Mouse (Mus musculus) v-Abl transformed pro-B cells (cell line): Measurements from ENCODE around the gene Aldh3b2.

ENCODE experiments used
- in situ Hi-C, 2 experiments: fragments of 400-800 bp; cut with MboI; formaldehyde crosslinking; loops; one replicate each; pipeline ENCODE4 v1.15.1; 2025; ENCODE audit not compliant: unreplicated experiment in 2 of 2

Aldh3b2 gene

DNA sequence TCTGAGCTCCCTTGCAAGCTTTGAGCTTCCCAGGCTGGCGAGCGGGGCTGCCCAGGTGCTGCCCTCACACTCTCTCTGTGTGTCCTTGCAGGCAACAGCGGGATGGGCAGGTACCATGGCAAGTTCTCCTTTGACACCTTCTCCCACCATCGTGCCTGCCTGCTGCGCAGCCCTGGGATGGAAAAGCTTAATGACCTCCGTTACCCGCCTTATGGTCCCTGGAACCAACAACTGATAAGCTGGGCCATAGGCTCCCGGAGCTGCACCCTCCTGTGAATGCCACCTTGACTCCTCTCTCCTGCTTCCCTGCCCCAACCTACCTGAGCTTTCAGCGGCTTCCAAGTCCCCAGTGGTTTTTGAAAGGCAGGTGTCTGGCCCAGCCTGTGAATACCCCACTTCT, 8.8 kb downstream of the Aldh3b2 start:
- in situ Hi-C loops = loop anchor here (5.0 kb wide), 2 partner anchors 94 to 189 kb away; no protein-coding TSS in a partner anchor

GRCm38 (mm10) chr19:3983527-3984200, 11.5 kb downstream of the Aldh3b2 start:
- in situ Hi-C loops = loop anchor here (5.0 kb wide), 2 partner anchors 96 to 191 kb away; no protein-coding TSS in a partner anchor

DNA sequence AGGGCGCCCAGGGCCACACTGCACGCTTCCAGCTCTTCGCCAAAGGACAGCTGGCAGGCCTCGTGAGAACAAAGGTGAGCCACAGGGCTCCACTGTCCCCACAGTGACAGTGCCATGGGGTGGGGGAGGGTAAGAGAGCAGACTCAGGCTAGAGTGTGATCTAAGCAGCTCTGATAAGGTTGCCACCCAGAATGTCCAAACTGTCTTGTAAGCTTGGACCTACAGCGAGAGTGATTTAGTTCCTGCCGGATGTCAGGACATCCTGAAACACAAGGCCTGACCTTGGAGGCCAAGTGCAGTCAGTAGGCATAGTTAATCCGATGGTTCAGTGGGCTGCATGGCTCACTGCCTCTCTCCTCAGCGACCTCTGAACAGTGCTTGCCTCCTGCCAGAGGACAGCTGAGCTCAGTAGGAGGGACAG, 13.1 kb downstream of the Aldh3b2 start:
- in situ Hi-C loops = no loop called here

DNA sequence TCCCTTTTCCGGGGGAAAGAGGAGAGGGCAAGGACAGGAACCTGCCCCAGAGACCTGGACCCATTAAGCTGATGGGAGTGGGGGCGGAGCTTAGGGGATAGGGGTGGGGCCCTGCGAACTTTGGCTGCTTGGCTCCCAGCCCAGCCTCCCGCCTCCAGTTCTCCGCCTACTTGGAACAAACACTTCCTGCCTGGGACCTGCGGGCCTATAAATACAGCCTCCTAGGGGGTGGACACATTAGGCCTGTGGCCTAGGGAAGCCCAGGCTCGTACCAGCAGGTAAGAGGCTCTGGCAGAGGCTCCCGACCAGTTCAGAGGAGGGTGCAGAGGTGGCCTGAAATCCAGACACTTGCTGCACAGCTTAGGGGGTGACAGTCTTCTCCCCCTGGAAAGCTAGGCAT, 14.2 kb downstream of the Aldh3b2 start, which contains the start of gene Acy3:
Gene Acy3, plus strand, starts transcription at position 237 of the 400 bp plus-strand sequence.
- in situ Hi-C loops = no loop called here

GRCm38 (mm10) chr19:3988066-3988465, 15.9 kb downstream of the Aldh3b2 start:
- in situ Hi-C loops = no loop called here

- in situ Hi-C loops = no loop called here
These were observed 16.6 kb downstream of the Aldh3b2 start for GRCm38 (mm10) chr19:3988750-3989149.

DNA sequence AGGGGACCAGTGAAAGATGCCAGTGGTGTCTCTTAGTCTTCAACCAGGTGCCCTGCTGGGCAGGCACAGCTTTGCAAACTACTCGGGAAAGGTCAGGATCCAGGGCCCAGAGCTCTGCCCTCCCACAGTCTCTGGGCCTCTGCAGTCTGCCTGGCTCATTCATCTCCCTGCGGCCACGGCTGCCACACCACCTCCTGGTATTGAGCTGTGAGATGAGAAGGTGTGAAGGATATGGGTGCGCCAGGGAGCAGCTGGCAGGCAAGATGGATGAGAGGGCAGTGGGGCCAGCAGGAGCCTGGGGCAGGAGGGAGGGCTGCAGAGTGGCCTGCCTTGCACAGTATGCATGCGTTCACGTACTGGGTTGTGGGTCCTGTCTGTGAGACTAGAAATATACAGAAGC, 18.7 kb downstream of the Aldh3b2 start:
- in situ Hi-C loops = loop anchor here in 1 of 2 experiments (10.0 kb wide), 1 partner anchor 216 kb away; no protein-coding TSS in a partner anchor

- in situ Hi-C loops = loop anchor here in 1 of 2 experiments (10.0 kb wide), 1 partner anchor 217 kb away; no protein-coding TSS in a partner anchor
These were observed 19.4 kb downstream of the Aldh3b2 start for GRCm38 (mm10) chr19:3991562-3991961.

GRCm38 (mm10) chr19:3991966-3992365, 19.8 kb downstream of the Aldh3b2 start:
- in situ Hi-C loops = loop anchor here in 1 of 2 experiments (10.0 kb wide), 1 partner anchor 217 kb away; no protein-coding TSS in a partner anchor

GRCm38 (mm10) chr19:3992416-3992815, 20.3 kb downstream of the Aldh3b2 start, which contains the start of gene Tbx10:
Gene Tbx10, plus strand, starts transcription at chr19:3992752.
- in situ Hi-C loops = loop anchor here in 1 of 2 experiments (10.0 kb wide), 1 partner anchor 218 kb away; no protein-coding TSS in a partner anchor

- in situ Hi-C loops = loop anchor here in 1 of 2 experiments (10.0 kb wide), 1 partner anchor 220 kb away; no protein-coding TSS in a partner anchor
These were observed 22.8 kb downstream of the Aldh3b2 start for GRCm38 (mm10) chr19:3994932-3995331.

DNA sequence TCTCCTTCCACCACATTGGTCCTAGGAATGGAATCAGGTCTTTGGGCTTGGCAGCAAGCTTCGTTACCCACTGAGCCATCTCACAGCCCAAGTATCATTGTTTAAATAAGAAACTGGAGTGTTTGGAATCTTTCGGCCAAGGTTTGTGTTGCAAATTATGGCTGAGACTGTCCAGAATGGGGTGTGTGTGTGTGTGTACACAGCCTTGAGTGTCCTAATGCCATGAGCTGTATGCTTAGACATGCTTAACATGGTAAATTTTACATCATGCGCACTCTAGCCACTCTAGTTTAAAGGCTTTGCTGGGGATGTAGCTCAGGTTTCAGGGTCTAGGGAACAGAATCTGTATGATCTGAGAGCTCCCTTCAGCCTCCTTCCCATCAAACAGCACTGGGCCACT, 23.4 kb downstream of the Aldh3b2 start:
- in situ Hi-C loops = loop anchor here in 1 of 2 experiments (10.0 kb wide), 1 partner anchor 221 kb away; no protein-coding TSS in a partner anchor

- in situ Hi-C loops = loop anchor here in 1 of 2 experiments (10.0 kb wide), 1 partner anchor 221 kb away; no protein-coding TSS in a partner anchor
These were observed 24.0 kb downstream of the Aldh3b2 start for GRCm38 (mm10) chr19:3996106-3996505.

GRCm38 (mm10) chr19:3996747-3997146, 24.6 kb downstream of the Aldh3b2 start:
- in situ Hi-C loops = loop anchor here in 1 of 2 experiments (10.0 kb wide), 1 partner anchor 222 kb away; no protein-coding TSS in a partner anchor

GRCm38 (mm10) chr19:3997231-3997630, 25.1 kb downstream of the Aldh3b2 start:
- in situ Hi-C loops = loop anchor here in 1 of 2 experiments (10.0 kb wide), 1 partner anchor 222 kb away; no protein-coding TSS in a partner anchor

DNA sequence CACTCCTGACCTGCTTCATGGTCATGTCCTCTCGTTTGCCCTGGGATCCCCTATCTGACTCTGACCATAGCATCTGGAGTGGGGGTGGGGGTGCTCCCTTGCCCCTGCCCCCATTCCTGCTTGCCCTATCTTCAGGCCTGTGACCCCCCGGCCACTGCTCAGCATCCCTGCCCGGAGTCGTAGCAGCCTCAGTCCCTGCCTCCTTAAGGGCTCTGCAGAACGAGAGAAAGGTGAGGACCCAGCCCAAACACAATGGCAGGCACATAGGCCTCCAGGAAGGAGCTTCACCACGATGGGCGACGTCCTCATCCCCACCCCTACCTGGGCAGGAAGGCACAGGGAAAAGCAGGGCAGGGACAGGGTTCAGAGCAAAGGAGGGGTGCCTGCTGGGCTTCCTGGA, 26.2 kb downstream of the Aldh3b2 start:
- in situ Hi-C loops = loop anchor here in 1 of 2 experiments (10.0 kb wide), 1 partner anchor 224 kb away; no protein-coding TSS in a partner anchor

DNA sequence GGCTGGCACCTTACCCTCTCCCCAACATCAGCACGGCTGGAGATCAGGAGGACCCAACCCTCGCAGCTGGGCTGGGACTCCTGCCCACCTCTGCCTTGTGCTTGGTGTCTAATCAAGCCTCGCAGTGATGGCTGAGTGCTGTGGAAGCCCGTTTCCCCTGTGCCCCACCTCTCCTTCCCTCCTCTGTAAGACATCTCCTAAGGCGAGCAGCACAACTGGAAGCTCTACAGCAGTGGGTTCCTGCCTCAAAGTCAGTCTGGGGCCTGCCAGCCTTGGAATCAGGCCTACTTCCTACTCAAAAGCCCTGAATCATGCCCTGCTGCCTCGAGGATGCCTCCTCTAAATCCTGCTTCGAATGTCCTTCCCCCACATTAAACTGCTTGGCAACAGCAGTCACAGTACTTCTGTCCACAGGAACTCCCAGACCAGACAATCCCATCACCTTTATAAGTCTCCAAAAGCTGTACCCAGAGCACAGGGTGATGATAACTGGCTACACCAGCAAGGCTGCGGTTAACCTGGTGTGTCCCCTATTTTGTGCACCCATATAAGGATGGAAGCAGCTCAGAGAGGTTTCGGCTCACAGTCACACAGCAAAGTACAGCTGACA, 27.1 kb downstream of the Aldh3b2 start:
- in situ Hi-C loops = loop anchor here in 1 of 2 experiments (10.0 kb wide), 1 partner anchor 224 kb away; no protein-coding TSS in a partner anchor

GRCm38 (mm10) chr19:4000119-4000900, 28.2 kb downstream of the Aldh3b2 start, which contains the start of the genes Nudt8 and Gm49405:
Gene Nudt8, plus strand, starts transcription at chr19:4000580.
Gene Gm49405, plus strand, starts transcription at chr19:4000626.
- in situ Hi-C loops = loop anchor here in 1 of 2 experiments (5.0 kb wide), 1 partner anchor 42 kb away; no protein-coding TSS in a partner anchor

GRCm38 (mm10) chr19:4000949-4001525, 28.9 kb downstream of the Aldh3b2 start:
- in situ Hi-C loops = loop anchor here in 1 of 2 experiments (5.0 kb wide), 1 partner anchor 41 kb away; no protein-coding TSS in a partner anchor
